Mouse (Mus musculus): ENCODE results near the gene Slc35b3. TPM values are rescaled to one million over a fixed set of nuclear protein-coding genes. Genes with fewer than 3 reads are reported as not detected.

Gene Slc35b3
- polyA plus RNA-seq (2012; ENCODE audit: insufficient read depth, insufficient read length, missing spikeins), result 6.4 and 6.5 TPM in 2 replicates

- peak within 1 kb of the TSS; percentile 94 for H3K4me3 ChIP-seq (ENCODE audit: insufficient read depth, low read depth, low read length)
- H3K27ac ChIP-seq (replicated peaks; ENCODE audit: low read depth, low read length), result peak within 1 kb of the TSS; percentile 68
Measured at GRCm38 (mm10) chr13:38960063-38961050, at the start of gene Slc35b3. Gene Slc35b3 (minus strand): TSS chr13:38960875.

GRCm38 (mm10) chr13:39010280-39010679, 49.6 kb upstream of the Slc35b3 start:
- no peaks in the 10 kb centered on the region for H3K4me1 ChIP-seq (ENCODE audit: control insufficient read depth, insufficient read depth, insufficient read length, low read length)
- H3K4me3 ChIP-seq (ENCODE audit: insufficient read depth, low read depth, low read length), result no peak overlapping the region
- no peak overlapping the region for H3K27ac ChIP-seq (replicated peaks; ENCODE audit: low read depth, low read length)

More at GRCm38 (mm10) chr13:38960063-38961050, at the start of gene Slc35b3:
- peaks cover 12% of the 10 kb centered on the region for H3K4me1 ChIP-seq (ENCODE audit: control insufficient read depth, insufficient read depth, insufficient read length, low read length)

- no peak overlapping the region for H3K27ac ChIP-seq (replicated peaks; ENCODE audit: low read depth, low read length)
- H3K4me3 ChIP-seq (ENCODE audit: insufficient read depth, low read depth, low read length), result no peak overlapping the region
Measured at GRCm38 (mm10) chr13:39003101-39003762, 42.6 kb upstream of the Slc35b3 start.

GRCm38 (mm10) chr13:39002424-39002823, 41.7 kb upstream of the Slc35b3 start:
- H3K27ac ChIP-seq (replicated peaks; ENCODE audit: low read depth, low read length), result no peak overlapping the region
- H3K4me3 ChIP-seq (ENCODE audit: insufficient read depth, low read depth, low read length), result no peak overlapping the region
- no peaks in the 10 kb centered on the region for H3K4me1 ChIP-seq (ENCODE audit: control insufficient read depth, insufficient read depth, insufficient read length, low read length)

More at GRCm38 (mm10) chr13:39003101-39003762, 42.6 kb upstream of the Slc35b3 start:
- H3K4me1 ChIP-seq (ENCODE audit: control insufficient read depth, insufficient read depth, insufficient read length, low read length), result no peaks in the 10 kb centered on the region

- H3K27ac ChIP-seq (replicated peaks; ENCODE audit: low read depth, low read length), result no peak overlapping the region
- no peak overlapping the region for H3K4me3 ChIP-seq (ENCODE audit: insufficient read depth, low read depth, low read length)
- H3K4me1 ChIP-seq (ENCODE audit: control insufficient read depth, insufficient read depth, insufficient read length, low read length), result no peaks in the 10 kb centered on the region
Measured at GRCm38 (mm10) chr13:39001434-39001833, 40.8 kb upstream of the Slc35b3 start.

GRCm38 (mm10) chr13:38998958-38999357, 38.3 kb upstream of the Slc35b3 start:
- no peaks in the 10 kb centered on the region for H3K4me1 ChIP-seq (ENCODE audit: control insufficient read depth, insufficient read depth, insufficient read length, low read length)
- H3K27ac ChIP-seq (replicated peaks; ENCODE audit: low read depth, low read length), result no peak overlapping the region
- no peak overlapping the region for H3K4me3 ChIP-seq (ENCODE audit: insufficient read depth, low read depth, low read length)

- H3K4me3 ChIP-seq (ENCODE audit: insufficient read depth, low read depth, low read length), result no peak overlapping the region
- no peaks in the 10 kb centered on the region for H3K4me1 ChIP-seq (ENCODE audit: control insufficient read depth, insufficient read depth, insufficient read length, low read length)
- H3K27ac ChIP-seq (replicated peaks; ENCODE audit: low read depth, low read length), result no peak overlapping the region
Measured at GRCm38 (mm10) chr13:38992529-38992928, 31.9 kb upstream of the Slc35b3 start.

GRCm38 (mm10) chr13:38983751-38984150, 23.1 kb upstream of the Slc35b3 start:
- H3K4me3 ChIP-seq (ENCODE audit: insufficient read depth, low read depth, low read length), result no peak overlapping the region
- no peak overlapping the region for H3K27ac ChIP-seq (replicated peaks; ENCODE audit: low read depth, low read length)
- no peaks in the 10 kb centered on the region for H3K4me1 ChIP-seq (ENCODE audit: control insufficient read depth, insufficient read depth, insufficient read length, low read length)

- Histone ChIP-seq H3K4me3 (ENCODE audit: insufficient read depth, low read depth, low read length) (no peak overlapping the region), H3K27ac (replicated peaks; ENCODE audit: low read depth, low read length) (no peak overlapping the region), H3K4me1 (ENCODE audit: control insufficient read depth, insufficient read depth, insufficient read length, low read length) (no peaks in the 10 kb centered on the region)
Measured at GRCm38 (mm10) chr13:38980900-38981299, 20.2 kb upstream of the Slc35b3 start.

GRCm38 (mm10) chr13:38976978-38977377, 16.3 kb upstream of the Slc35b3 start:
- Histone ChIP-seq H3K4me3 (ENCODE audit: insufficient read depth, low read depth, low read length) (no peak overlapping the region), H3K27ac (replicated peaks; ENCODE audit: low read depth, low read length) (no peak overlapping the region), H3K4me1 (ENCODE audit: control insufficient read depth, insufficient read depth, insufficient read length, low read length) (no peaks in the 10 kb centered on the region)

GRCm38 (mm10) chr13:38975853-38976252, 15.2 kb upstream of the Slc35b3 start:
- H3K27ac ChIP-seq (replicated peaks; ENCODE audit: low read depth, low read length), result no peak overlapping the region
- no peak overlapping the region for H3K4me3 ChIP-seq (ENCODE audit: insufficient read depth, low read depth, low read length)

GRCm38 (mm10) chr13:38972602-38973001, 11.9 kb upstream of the Slc35b3 start:
- Histone ChIP-seq H3K4me1 (ENCODE audit: control insufficient read depth, insufficient read depth, insufficient read length, low read length) (no peaks in the 10 kb centered on the region), H3K4me3 (ENCODE audit: insufficient read depth, low read depth, low read length) (no peak overlapping the region), H3K27ac (replicated peaks; ENCODE audit: low read depth, low read length) (no peak overlapping the region)

More at GRCm38 (mm10) chr13:38975853-38976252, 15.2 kb upstream of the Slc35b3 start:
- no peaks in the 10 kb centered on the region for H3K4me1 ChIP-seq (ENCODE audit: control insufficient read depth, insufficient read depth, insufficient read length, low read length)

GRCm38 (mm10) chr13:38971047-38971446, 10.4 kb upstream of the Slc35b3 start:
- no peaks in the 10 kb centered on the region for H3K4me1 ChIP-seq (ENCODE audit: control insufficient read depth, insufficient read depth, insufficient read length, low read length)
- H3K4me3 ChIP-seq (ENCODE audit: insufficient read depth, low read depth, low read length), result no peak overlapping the region
- no peak overlapping the region for H3K27ac ChIP-seq (replicated peaks; ENCODE audit: low read depth, low read length)

- no peaks in the 10 kb centered on the region for H3K4me1 ChIP-seq (ENCODE audit: control insufficient read depth, insufficient read depth, insufficient read length, low read length)
- no peak overlapping the region for H3K27ac ChIP-seq (replicated peaks; ENCODE audit: low read depth, low read length)
- no peak overlapping the region for H3K4me3 ChIP-seq (ENCODE audit: insufficient read depth, low read depth, low read length)
Measured at GRCm38 (mm10) chr13:38967518-38967917, 6.8 kb upstream of the Slc35b3 start.

- Histone ChIP-seq H3K4me1 (ENCODE audit: control insufficient read depth, insufficient read depth, insufficient read length, low read length) (no peaks in the 10 kb centered on the region), H3K4me3 (ENCODE audit: insufficient read depth, low read depth, low read length) (no peak overlapping the region), H3K27ac (replicated peaks; ENCODE audit: low read depth, low read length) (no peak overlapping the region)
Measured at GRCm38 (mm10) chr13:38966922-38967448, 6.3 kb upstream of the Slc35b3 start.

All from brown adipose tissue, adult 24 weeks (tissue).